Mouse (Mus musculus): ENCODE data around the gene Smtn.

The Smtn gene

GRCm38 (mm10) chr11:3540451-3541085 is at the start of gene Smtn:
Smtn (minus strand) TSS chr11:3540612.
- no peak for DNase-seq (ENCODE audit: low spot score)

- no peak for DNase-seq (ENCODE audit: low spot score)
Measured at GRCm38 (mm10) chr11:3588036-3588672, 47.7 kb upstream of the Smtn start.

GRCm38 (mm10) chr11:3587350-3587749 is 46.9 kb upstream of the Smtn start:
- no peak for DNase-seq (ENCODE audit: low spot score)

- DNase-seq (ENCODE audit: low spot score): no peak
Measured at GRCm38 (mm10) chr11:3585983-3586618, 45.7 kb upstream of the Smtn start.

- DNase-seq (ENCODE audit: low spot score): no peak
Measured at GRCm38 (mm10) chr11:3583127-3583526, 42.7 kb upstream of the Smtn start.

GRCm38 (mm10) chr11:3581908-3582307 is 41.5 kb upstream of the Smtn start:
- no peak for DNase-seq (ENCODE audit: low spot score)

- no peak for DNase-seq (ENCODE audit: low spot score)
Measured at GRCm38 (mm10) chr11:3580306-3581084, 40.1 kb upstream of the Smtn start.

GRCm38 (mm10) chr11:3578050-3578725 is 37.8 kb upstream of the Smtn start:
- no peak for DNase-seq (ENCODE audit: low spot score)

GRCm38 (mm10) chr11:3575238-3575637 is 34.8 kb upstream of the Smtn start:
- no peak for DNase-seq (ENCODE audit: low spot score)

- DNase-seq (ENCODE audit: low spot score): peak; percentile 39
Measured at GRCm38 (mm10) chr11:3573092-3573491, 32.7 kb upstream of the Smtn start.

- no peak for DNase-seq (ENCODE audit: low spot score)
Measured at GRCm38 (mm10) chr11:3572181-3572580, 31.8 kb upstream of the Smtn start.

GRCm38 (mm10) chr11:3570321-3570720 is 29.9 kb upstream of the Smtn start:
- DNase-seq (ENCODE audit: low spot score): no peak

GRCm38 (mm10) chr11:3567896-3568295 is 27.5 kb upstream of the Smtn start:
- DNase-seq (ENCODE audit: low spot score): no peak

GRCm38 (mm10) chr11:3566018-3566417 is 25.6 kb upstream of the Smtn start:
- no peak for DNase-seq (ENCODE audit: low spot score)

- DNase-seq (ENCODE audit: low spot score): no peak
Measured at GRCm38 (mm10) chr11:3564451-3564850, 24.0 kb upstream of the Smtn start.

GRCm38 (mm10) chr11:3563853-3564252 is 23.4 kb upstream of the Smtn start:
- DNase-seq (ENCODE audit: low spot score): no peak

GRCm38 (mm10) chr11:3560202-3560601 is 19.8 kb upstream of the Smtn start:
- DNase-seq (ENCODE audit: low spot score): no peak

- no peak for DNase-seq (ENCODE audit: low spot score)
Measured at GRCm38 (mm10) chr11:3557852-3558251, 17.4 kb upstream of the Smtn start.

GRCm38 (mm10) chr11:3554976-3555375 is 14.6 kb upstream of the Smtn start:
- no peak for DNase-seq (ENCODE audit: low spot score)

- no peak for DNase-seq (ENCODE audit: low spot score)
Measured at GRCm38 (mm10) chr11:3549791-3550190, 9.4 kb upstream of the Smtn start.

- DNase-seq (ENCODE audit: low spot score): no peak
Measured at GRCm38 (mm10) chr11:3548564-3549295, 8.3 kb upstream of the Smtn start.

Measured in retina, embryonic 14.5 days (tissue).